Mouse (Mus musculus) CH12.LX (cell line): ENCODE measurements around the gene Kiss1r. TPM values are rescaled to one million over a fixed set of nuclear protein-coding genes. Genes with fewer than 3 reads are reported as not detected.

Source experiments
- DNase-seq: peaks from one replicate; pipeline ENCODE4 v3.0.0-alpha.2; 2013; ENCODE audit errors: extremely low read depth
- H3K27ac ChIP-seq: 2 replicates; pipeline ENCODE4 v1.5.1; 2012; ENCODE audit warnings: low read depth, mild to moderate bottlenecking, control low read depth, moderate library complexity; ENCODE audit not compliant: insufficient read depth
- H3K27me3 ChIP-seq: replicated peaks from 2 replicates; pipeline ENCODE3; 2012; ENCODE audit warnings: inconsistent platforms
- H3K36me3 ChIP-seq, 2 experiments: replicated peaks in 1 of 2; 2 replicates each; pipeline versions ENCODE3 to v1.6.1; 2012; ENCODE audit warnings: inconsistent platforms in 1 of 2, low read length in 1 of 2, mild to moderate bottlenecking in 1 of 2, mixed read lengths in 1 of 2, moderate library complexity in 1 of 2; ENCODE audit not compliant: control insufficient read depth in 1 of 2, insufficient read depth in 1 of 2
- H3K4me1 ChIP-seq, 2 experiments: 2 replicates each; pipeline ENCODE4 v1.6.1; 2012; ENCODE audit warnings: inconsistent platforms in 1 of 2, moderate library complexity in 1 of 2; ENCODE audit not compliant: insufficient read depth in 2 of 2, control insufficient read depth in 1 of 2
- H3K4me2 ChIP-seq: 2 replicates; pipeline ENCODE4 v1.6.1; 2012; ENCODE audit warnings: low read depth, mild to moderate bottlenecking, control low read depth; ENCODE audit not compliant: poor library complexity, insufficient read depth, severe bottlenecking
- H3K4me3 ChIP-seq, 3 experiments: fragments of 150-350 bp in 1 of 3; sonication (generic) in 1 of 3; replicated peaks in 1 of 3; 2 replicates each; pipeline versions ENCODE3 to v1.5.1; 2011 to 2012; ENCODE audit warnings: low read depth in 2 of 3, low read length in 2 of 3, mild to moderate bottlenecking in 2 of 3, moderate library complexity in 2 of 3, control low read depth in 1 of 3, improper control_type of control experiment in 1 of 3, inconsistent platforms in 1 of 3, mixed read lengths in 1 of 3; ENCODE audit not compliant: poor library complexity in 1 of 3
- H3K79me2 ChIP-seq: replicated peaks from 2 replicates; pipeline ENCODE4 v1.6.1; 2012; ENCODE audit warnings: mild to moderate bottlenecking, moderate library complexity; ENCODE audit not compliant: control insufficient read depth, poor library complexity, insufficient read depth, severe bottlenecking; ENCODE audit errors: extremely low read depth
- H3K9ac ChIP-seq: 2 replicates; pipeline ENCODE4 v1.6.1; 2012; ENCODE audit warnings: low read depth, mild to moderate bottlenecking, control low read depth, moderate library complexity; ENCODE audit not compliant: insufficient read depth
- H3K9me3 ChIP-seq: replicated peaks from 2 replicates; pipeline ENCODE3; 2012; ENCODE audit warnings: low read length, inconsistent platforms, mixed read lengths
- BHLHE40 ChIP-seq: IDR thresholded peaks from 2 replicates; pipeline ENCODE4 v1.6.1; 2011; ENCODE audit warnings: mild to moderate bottlenecking, low read depth, low read length, improper control_type of control experiment
- CHD1 ChIP-seq: IDR thresholded peaks from 2 replicates; pipeline ENCODE4 v1.6.1; 2012; ENCODE audit warnings: low read depth, low read length, improper control_type of control experiment, inconsistent platforms
- CHD2 ChIP-seq: IDR thresholded peaks from 2 replicates; pipeline ENCODE4 v1.6.1; 2011; ENCODE audit warnings: low read length, improper control_type of control experiment
- CTCF ChIP-seq, 2 experiments: IDR thresholded peaks in 1 of 2; conservative IDR thresholded peaks in 1 of 2; 2 replicates each; pipeline ENCODE4 v1.5.1; 2011 to 2012; ENCODE audit warnings: low read depth in 2 of 2, low read length in 2 of 2, improper control_type of control experiment in 1 of 2, inconsistent platforms in 1 of 2, mild to moderate bottlenecking in 1 of 2, moderate library complexity in 1 of 2
- E2F4 ChIP-seq: IDR thresholded peaks from 2 replicates; pipeline ENCODE4 v1.6.1; 2011; ENCODE audit warnings: low read depth, low read length, improper control_type of control experiment; ENCODE audit not compliant: insufficient replicate concordance
- EP300 ChIP-seq: IDR thresholded peaks from 2 replicates; pipeline ENCODE4 v1.6.1; 2011; ENCODE audit warnings: low read length, improper control_type of control experiment
- GABPA ChIP-seq: IDR thresholded peaks from 2 replicates; pipeline ENCODE4 v1.6.1; 2012; ENCODE audit warnings: low read depth, low read length, improper control_type of control experiment, inconsistent platforms; ENCODE audit not compliant: insufficient replicate concordance
- HCFC1 ChIP-seq: IDR thresholded peaks from 2 replicates; pipeline ENCODE4 v1.6.1; 2012; ENCODE audit warnings: low read depth, mild to moderate bottlenecking, inconsistent platforms, low read length, improper control_type of control experiment
- IRF4 ChIP-seq: IDR thresholded peaks from 2 replicates; pipeline ENCODE4 v1.6.1; 2014; ENCODE audit warnings: low read depth, mild to moderate bottlenecking, inconsistent platforms, low read length, improper control_type of control experiment
- JUN ChIP-seq: IDR thresholded peaks from 2 replicates; pipeline ENCODE4 v1.6.1; 2011; ENCODE audit warnings: low read depth, mild to moderate bottlenecking, low read length, improper control_type of control experiment, moderate library complexity; ENCODE audit not compliant: insufficient read depth
- JUND ChIP-seq: conservative IDR thresholded peaks from 2 replicates; pipeline ENCODE4 v1.6.1; 2011; ENCODE audit warnings: low read depth, low read length, improper control_type of control experiment
- KAT2A ChIP-seq: IDR thresholded peaks from 2 replicates; pipeline ENCODE4 v1.6.1; 2012; ENCODE audit warnings: low read length, improper control_type of control experiment, inconsistent platforms; ENCODE audit not compliant: insufficient replicate concordance
- MAFK ChIP-seq: IDR thresholded peaks from 2 replicates; pipeline ENCODE4 v1.6.1; 2011; ENCODE audit warnings: low read length, improper control_type of control experiment; ENCODE audit not compliant: insufficient replicate concordance
- MAX ChIP-seq: IDR thresholded peaks from 2 replicates; pipeline ENCODE4 v1.6.1; 2011; ENCODE audit warnings: low read length, improper control_type of control experiment
- MEF2A ChIP-seq: IDR thresholded peaks from 2 replicates; pipeline ENCODE4 v1.6.1; 2014; ENCODE audit warnings: low read depth, mild to moderate bottlenecking, inconsistent platforms, low read length, improper control_type of control experiment, borderline replicate concordance
- MXI1 ChIP-seq: IDR thresholded peaks from 2 replicates; pipeline ENCODE4 v1.6.1; 2011; ENCODE audit warnings: mild to moderate bottlenecking, low read depth, low read length, improper control_type of control experiment
- MYC ChIP-seq: IDR thresholded peaks from 2 replicates; pipeline ENCODE4 v1.6.1; 2011; ENCODE audit warnings: low read depth, mild to moderate bottlenecking, improper control_type of control experiment, low read length
- NELFE ChIP-seq: IDR thresholded peaks from 2 replicates; pipeline ENCODE4 v1.6.1; 2011; ENCODE audit warnings: low read depth, low read length, improper control_type of control experiment
- NRF1 ChIP-seq: IDR thresholded peaks from 2 replicates; pipeline ENCODE4 v1.6.1; 2014; ENCODE audit warnings: low read depth, mild to moderate bottlenecking, inconsistent platforms, low read length, improper control_type of control experiment, moderate library complexity
- POLR2A ChIP-seq: IDR thresholded peaks from 2 replicates; pipeline ENCODE4 v1.6.1; 2011; ENCODE audit warnings: low read depth, mild to moderate bottlenecking, improper control_type of control experiment, low read length
- RAD21 ChIP-seq: IDR thresholded peaks from 2 replicates; pipeline ENCODE4 v1.6.1; 2011; ENCODE audit warnings: low read depth, mild to moderate bottlenecking, low read length, improper control_type of control experiment, moderate library complexity
- RCOR1 ChIP-seq: conservative IDR thresholded peaks from 2 replicates; pipeline ENCODE4 v1.6.1; 2012; ENCODE audit warnings: low read depth, mild to moderate bottlenecking, inconsistent platforms, low read length, improper control_type of control experiment
- SMC3 ChIP-seq: IDR thresholded peaks from 2 replicates; pipeline ENCODE4 v1.6.1; 2011; ENCODE audit warnings: low read depth, low read length, improper control_type of control experiment
- TBP ChIP-seq: conservative IDR thresholded peaks from 2 replicates; pipeline ENCODE4 v1.6.1; 2011; ENCODE audit warnings: low read depth, low read length, improper control_type of control experiment
- USF1 ChIP-seq: IDR thresholded peaks from 2 replicates; pipeline ENCODE4 v1.6.1; 2014; ENCODE audit warnings: low read depth, mild to moderate bottlenecking, inconsistent platforms, low read length, improper control_type of control experiment
- USF2 ChIP-seq: conservative IDR thresholded peaks from 2 replicates; pipeline ENCODE4 v1.6.1; 2011; ENCODE audit warnings: low read depth, low read length, improper control_type of control experiment
- ZC3H11A ChIP-seq: IDR thresholded peaks from 2 replicates; pipeline ENCODE4 v1.6.1; 2012; ENCODE audit warnings: low read depth, mild to moderate bottlenecking, inconsistent platforms, low read length, improper control_type of control experiment
- ZKSCAN1 ChIP-seq: IDR thresholded peaks from 2 replicates; pipeline ENCODE4 v1.6.1; 2012; ENCODE audit warnings: low read depth, inconsistent platforms, low read length, improper control_type of control experiment, borderline replicate concordance
- ZMIZ1 ChIP-seq: IDR thresholded peaks from 2 replicates; pipeline ENCODE4 v1.6.1; 2012; ENCODE audit warnings: low read depth, mild to moderate bottlenecking, inconsistent platforms, low read length, improper control_type of control experiment
- ZNF384 ChIP-seq: IDR thresholded peaks from 2 replicates; pipeline ENCODE4 v1.6.1; 2012; ENCODE audit warnings: low read depth, low read length, improper control_type of control experiment, inconsistent platforms
- dilution Hi-C: fragments of 300-500 bp; cut with MboI; formaldehyde crosslinking; loops from 2 replicates; pipeline ENCODE4 v1.14.3; 2020; ENCODE audit warnings: low sequenced_read_pairs; ENCODE audit not compliant: extremely low pct_unique_long_range_greater_than_20kb, extremely low pct_ligation_motif_present
- in situ Hi-C: fragments of 300-500 bp; cut with MboI; formaldehyde crosslinking; loops from 3 replicates; pipeline ENCODE4 v1.14.3; 2019; ENCODE audit warnings: low sequenced_read_pairs, low pct_ligation_motif_present, low pct_unique_long_range_greater_than_20kb, mixed read lengths
- polyA plus RNA-seq: library from polyadenylated mRNA; unstranded; fragments of >175 nt; gene quantifications from 2 replicates; pipeline ENCODE4 v1.2.1, GENCODE M21; 2012; ENCODE audit warnings: low read depth; ENCODE audit not compliant: insufficient read length
- total RNA-seq, 2 experiments: library from RNA; depleted of rRNA; stranded (reverse); fragments of 300-350 nt in 1 of 2; fragments of >200 nt in 1 of 2; gene quantifications; 2 replicates each; pipeline ENCODE4 v1.2.3; 2012 to 2014

Gene Kiss1r
- total and polyA plus RNA-seq, 3 experiments: 0.17 to 0.76 (median 0.24) TPM

DNA sequence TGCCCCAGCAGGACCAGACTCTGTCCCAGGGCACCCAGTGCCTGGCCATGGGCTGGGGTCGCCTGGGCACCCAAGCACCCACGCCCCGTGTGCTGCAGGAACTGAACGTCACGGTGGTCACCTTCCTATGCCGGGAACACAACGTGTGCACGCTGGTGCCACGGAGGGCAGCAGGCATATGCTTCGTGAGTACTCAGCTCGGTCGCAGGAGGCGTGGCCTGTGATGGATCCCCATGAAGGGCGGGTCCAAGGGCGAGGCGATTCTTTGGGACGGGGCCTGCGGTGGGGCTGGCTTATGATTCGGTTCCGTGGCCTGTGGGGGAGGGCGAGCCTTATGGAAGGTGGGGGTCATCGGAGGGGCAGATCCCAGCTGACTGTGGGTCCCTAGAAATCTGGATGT lies 34.8 kb upstream of the Kiss1r start:
- no peak for DNase-seq
- Histone ChIP-seq H3K27ac (no peak overlapping the region), H3K4me2 (no peak overlapping the region), H3K4me1 (peaks cover 19 to 40% of the 10 kb centered on the region in 2 experiments), H3K9me3 (no peaks in the 10 kb centered on the region), H3K27me3 (peaks cover 3% of the 10 kb centered on the region), H3K4me3 (no peak overlapping the region), H3K79me2 (no peaks in the 10 kb centered on the region), H3K36me3 (no peaks in the 10 kb centered on the region), H3K9ac (no peak overlapping the region)
- TF ChIP-seq TBP (no peak), KAT2A (no peak), NRF1 (no peak), ZNF384 (no peak), MAFK (no peak), USF1 (no peak), MEF2A (no peak), IRF4 (no peak), NELFE (no peak), BHLHE40 (no peak), MXI1 (no peak), ZMIZ1 (no peak), RAD21 (no peak), POLR2A (no peak), CHD2 (no peak), RCOR1 (no peak)
- in situ Hi-C loops (no loop called here), dilution Hi-C loops (no loop called here)

DNA sequence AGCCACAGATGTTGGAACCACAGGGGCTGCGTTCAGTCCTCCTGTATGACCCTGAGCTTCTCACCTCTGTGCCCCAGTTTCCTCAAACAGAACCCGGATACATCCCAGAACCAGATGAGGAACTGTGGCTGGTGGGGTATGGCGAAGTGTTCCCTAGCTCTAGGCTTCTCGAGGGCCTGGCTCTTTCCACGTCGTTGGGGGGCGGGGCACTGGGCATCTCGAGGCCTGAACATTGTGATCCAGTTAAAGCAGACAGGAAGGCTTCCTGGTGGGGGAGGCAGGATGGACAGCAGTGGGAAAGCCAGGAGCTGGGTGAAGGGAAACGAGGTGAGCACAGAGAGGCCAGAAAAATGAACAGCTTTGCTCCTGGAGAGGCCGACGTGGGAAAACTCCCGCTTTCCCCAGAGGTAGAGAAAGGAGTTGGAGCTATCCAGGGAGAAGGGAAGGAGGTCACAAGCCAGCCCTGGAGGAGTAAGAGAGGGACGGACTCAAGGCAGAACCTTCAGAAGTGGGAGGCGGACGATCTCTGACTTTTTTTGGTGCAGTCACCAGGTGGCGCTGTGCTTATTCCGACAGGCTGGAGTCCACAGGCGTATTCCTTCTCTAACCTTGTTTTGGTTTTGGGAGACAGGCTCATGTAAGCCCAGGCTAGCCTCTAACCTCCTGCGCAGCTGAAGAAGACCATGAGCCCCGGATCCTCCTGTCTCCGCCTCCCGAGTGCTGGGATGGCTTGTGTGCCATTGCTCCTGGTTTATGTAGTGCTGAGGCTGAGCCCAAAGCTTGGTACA lies 33.3 kb upstream of the Kiss1r start:
- Histone ChIP-seq H3K4me1 (peaks cover 12 to 28% of the 10 kb centered on the region in 2 experiments), H3K27me3 (peaks cover 5% of the 10 kb centered on the region), H3K4me3 (no peak overlapping the region), H3K9me3 (no peaks in the 10 kb centered on the region), H3K4me2 (no peak overlapping the region), H3K9ac (no peak overlapping the region), H3K36me3 (no peaks in the 10 kb centered on the region), H3K79me2 (no peaks in the 10 kb centered on the region), H3K27ac (no peak overlapping the region)
- DNase-seq: peak; percentile 79
- dilution Hi-C loops (no loop called here), in situ Hi-C loops (no loop called here)
- TF ChIP-seq NRF1 (no peak), MEF2A (no peak), E2F4 (no peak), CHD1 (no peak), USF2 (no peak), SMC3 (peak; percentile 80), TBP (no peak), MYC (no peak; the same call in 1 of the 2 replicates), NELFE (0 out of 2 replicates have a peak, but pooled peaks have one; percentile 17), MAX (no peak), CHD2 (no peak), EP300 (no peak), RAD21 (peak; percentile 57), CTCF (conservative IDR thresholded peaks at IDR 0.05 in 1 of 2, IDR thresholded peaks at IDR 0.05 in 1 of 2; ENCODE audit: low read depth in 2 of 2, low read length in 2 of 2) (peak; percentile 81 to 83), JUND (no peak), ZKSCAN1 (no peak), ZC3H11A (no peak), IRF4 (peak; percentile 20; the same call in 1 of the 2 replicates), HCFC1 (peak; percentile 19; the same call in 1 of the 2 replicates), MAFK (no peak), JUN (no peak), ZNF384 (no peak), MXI1 (no peak), USF1 (no peak), GABPA (no peak)
